Mouse (Mus musculus): ENCODE measurements around the gene Stk19.
A peak's percentile ranks its signal among the peaks of the same experiment; 100 is the strongest.
"Not testable (repeated sequence)": the region's sequence is repeated elsewhere in the genome, so short reads cannot be mapped to it uniquely, and the experiment has no call there.

The Stk19 gene

GRCm38 (mm10) chr17:34838785-34839184, 2.0 kb upstream of the Stk19 start:
- no peak for DNase-seq

GRCm38 (mm10) chr17:34837464-34838324, 949 bp upstream of the Stk19 start:
- no peak for DNase-seq

GRCm38 (mm10) chr17:34836155-34836855, 440 bp downstream of the Stk19 start:
- no peak for DNase-seq

GRCm38 (mm10) chr17:34830776-34831175, 6.0 kb downstream of the Stk19 start:
- not testable (repeated sequence) for DNase-seq

- no peak for DNase-seq
These were observed 21.9 kb downstream of the Stk19 start for GRCm38 (mm10) chr17:34814818-34815370.

GRCm38 (mm10) chr17:34813747-34814146, 23.0 kb downstream of the Stk19 start:
- DNase-seq = peak; percentile 52

- no peak for DNase-seq
These were observed 25.5 kb downstream of the Stk19 start for GRCm38 (mm10) chr17:34811275-34811674.

GRCm38 (mm10) chr17:34810811-34811210, 25.9 kb downstream of the Stk19 start:
- DNase-seq = not testable (repeated sequence)

GRCm38 (mm10) chr17:34810411-34810810, 26.3 kb downstream of the Stk19 start:
- DNase-seq = not testable (repeated sequence)

GRCm38 (mm10) chr17:34808599-34809205, 28.0 kb downstream of the Stk19 start:
- no peak for DNase-seq

- DNase-seq = no peak
These were observed 29.6 kb downstream of the Stk19 start for GRCm38 (mm10) chr17:34807176-34807575.

- DNase-seq = no peak
These were observed 31.7 kb downstream of the Stk19 start for GRCm38 (mm10) chr17:34804871-34805562.

GRCm38 (mm10) chr17:34804301-34804700, 32.4 kb downstream of the Stk19 start, which contains the start of gene Cyp21a1:
Gene Cyp21a1, minus strand, starts transcription at chr17:34804561.
- not testable (repeated sequence) for DNase-seq

- DNase-seq = not testable (repeated sequence)
These were observed 33.4 kb downstream of the Stk19 start for GRCm38 (mm10) chr17:34803367-34803766.

GRCm38 (mm10) chr17:34802756-34803155, 34.0 kb downstream of the Stk19 start:
- DNase-seq = not testable (repeated sequence)

GRCm38 (mm10) chr17:34800781-34801305, 35.9 kb downstream of the Stk19 start:
- DNase-seq = not testable (repeated sequence)

GRCm38 (mm10) chr17:34799531-34799925, 37.2 kb downstream of the Stk19 start:
- no peak for DNase-seq

- no peak for DNase-seq
These were observed 37.7 kb downstream of the Stk19 start for GRCm38 (mm10) chr17:34798866-34799530.

GRCm38 (mm10) chr17:34798071-34798470, 38.7 kb downstream of the Stk19 start:
- DNase-seq = not testable (repeated sequence)

- DNase-seq = not testable (repeated sequence)
These were observed 39.3 kb downstream of the Stk19 start for GRCm38 (mm10) chr17:34797211-34797995.

All from right cerebral cortex, postnatal 4 days (tissue).